ENCODE assay signal across 19 mouse cellular contexts in the genomic region with DNA sequence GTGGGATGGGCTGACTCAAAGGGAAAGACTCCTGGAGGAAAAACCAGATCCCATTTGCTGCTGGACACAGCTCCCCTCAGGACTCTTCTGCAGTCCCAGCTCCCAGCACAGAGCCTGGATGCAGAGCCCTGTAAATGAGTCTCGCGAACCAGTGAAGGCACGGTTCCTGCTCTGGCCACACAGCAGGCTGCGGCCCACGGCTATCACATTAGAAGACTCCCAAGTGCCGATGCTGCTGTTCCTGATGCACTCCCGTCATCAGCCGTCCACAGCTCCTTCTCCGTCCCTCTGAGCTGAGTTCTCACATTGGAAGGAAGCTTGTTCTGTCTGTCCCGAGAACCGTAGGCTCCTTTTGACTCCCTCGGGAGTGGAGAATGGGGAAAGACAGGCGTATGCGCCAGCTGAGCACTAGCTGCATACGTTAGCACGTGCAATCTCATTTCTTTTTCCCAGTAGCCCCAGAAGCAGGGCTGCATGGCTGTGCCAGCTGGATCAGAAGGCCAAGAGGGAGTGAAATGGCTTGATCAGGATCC. TPM values are rescaled to one million over a fixed set of nuclear protein-coding genes. Genes with fewer than 3 reads are reported as not detected.
DNase-seq lines count a peak whose midpoint lies in the region; ATAC-seq lines count a peak whose summit lies in the region.
"Had no signal": no experiment of that assay in that cellular context is flagged by ENCODE, and none has a peak within 500 bp of the region (broad histone marks: within the 10 kb centered on the region; RNA-seq: fewer than 3 reads in every experiment).

TSS of gene Cdcp2 (plus strand) at position 51 of the 533 bp plus-strand sequence.

- no peaks in the 10 kb centered on the region for H3K27me3 ChIP-seq in forebrain, embryonic 12.5 days
- no peaks in the 10 kb centered on the region for H3K27me3 ChIP-seq in forebrain, embryonic 15.5 days
- no peaks in the 10 kb centered on the region for H3K27me3 ChIP-seq in neural tube, embryonic 12.5 days (replicated peaks)
- H3K27me3 ChIP-seq in limb, embryonic 12.5 days, result no peaks in the 10 kb centered on the region
- H3K27me3 ChIP-seq: Patski had no signal

- H3K27ac ChIP-seq in forebrain, embryonic 12.5 days, result peak within 1 kb of the TSS; percentile 32; the same call in 1 of the 2 replicates
- H3K27ac ChIP-seq in forebrain, embryonic 15.5 days (replicated peaks), result no peak within 1 kb of the TSS
- H3K27ac ChIP-seq in neural tube, embryonic 12.5 days, result peak within 1 kb of the TSS; percentile 46; the same call in 1 of the 2 replicates
- H3K27ac ChIP-seq in limb, embryonic 12.5 days, result peak within 1 kb of the TSS; percentile 12; the same call in 1 of the 2 replicates
- H3K27ac ChIP-seq: heart, embryonic 15.5 days; liver, embryonic 14.5 days had no signal

- H3K36me3 ChIP-seq in forebrain, embryonic 12.5 days (replicated peaks), result no peaks in the 10 kb centered on the region
- no peaks in the 10 kb centered on the region for H3K36me3 ChIP-seq in forebrain, embryonic 15.5 days
- H3K36me3 ChIP-seq in neural tube, embryonic 12.5 days, result no peaks in the 10 kb centered on the region
- no peaks in the 10 kb centered on the region for H3K36me3 ChIP-seq in limb, embryonic 12.5 days
- H3K36me3 ChIP-seq: heart, embryonic 15.5 days had no signal

- H3K9ac ChIP-seq in forebrain, embryonic 12.5 days, result no peak within 1 kb of the TSS
- no peak within 1 kb of the TSS for H3K9ac ChIP-seq in forebrain, embryonic 15.5 days (replicated peaks)
- no peak within 1 kb of the TSS for H3K9ac ChIP-seq in neural tube, embryonic 12.5 days
- peak within 1 kb of the TSS; percentile 24; the same call in 1 of the 2 replicates for H3K9ac ChIP-seq in limb, embryonic 12.5 days (replicated peaks)
- H3K9ac ChIP-seq: heart, embryonic 15.5 days; liver, embryonic 14.5 days had no signal

- H3K4me3 ChIP-seq in forebrain, embryonic 12.5 days (replicated peaks), result no peak within 1 kb of the TSS
- H3K4me3 ChIP-seq in forebrain, embryonic 15.5 days, result no peak within 1 kb of the TSS
- no peak within 1 kb of the TSS for H3K4me3 ChIP-seq in neural tube, embryonic 12.5 days
- H3K4me3 ChIP-seq in limb, embryonic 12.5 days (replicated peaks), result no peak within 1 kb of the TSS
- H3K4me3 ChIP-seq: heart, embryonic 15.5 days had no signal

- DNase-seq in neural tube, embryonic 10.5 days (ENCODE audit: extremely low spot score, low spot score), result no peak
- DNase-seq in right cerebral cortex, adult 2 months (ENCODE audit: low spot score in 2 of 2), result no peak
- no peak for DNase-seq in layer of hippocampus, postnatal 36 days
- no peak for DNase-seq in layer of hippocampus, adult 9-11 months
- DNase-seq: adrenal gland, adult 8-10 months; B cell, adult 2 months; cerebellum, adult 2 months; gastrocnemius, postnatal 14 days; lung, postnatal 36 days; right cerebral cortex, postnatal 4 days had no signal

- H3K4me2 ChIP-seq in forebrain, embryonic 12.5 days, result no peak within 1 kb of the TSS
- H3K4me2 ChIP-seq in forebrain, embryonic 15.5 days (replicated peaks), result no peak within 1 kb of the TSS
- no peak within 1 kb of the TSS; the same call in 1 of the 2 replicates for H3K4me2 ChIP-seq in neural tube, embryonic 12.5 days (replicated peaks)
- H3K4me2 ChIP-seq in limb, embryonic 12.5 days, result no peak within 1 kb of the TSS
- H3K4me2 ChIP-seq: heart, embryonic 15.5 days had no signal

- ATAC-seq in forebrain, embryonic 12.5 days (ENCODE audit: low FRiP score), result no peak
- ATAC-seq in forebrain, embryonic 15.5 days (replicated peaks), result no peak
- ATAC-seq in neural tube, embryonic 12.5 days (ENCODE audit: low FRiP score, low read depth), result no peak; the same call in 1 of the 2 replicates
- ATAC-seq in limb, embryonic 12.5 days (ENCODE audit: insufficient number of reproducible peaks, insufficient read depth, low FRiP score, low TSS enrichment, low read depth), result no peak
- ATAC-seq: Patski had no signal

- no peaks in the 10 kb centered on the region for H3K9me3 ChIP-seq in forebrain, embryonic 12.5 days
- H3K9me3 ChIP-seq in forebrain, embryonic 15.5 days, result no peaks in the 10 kb centered on the region
- H3K9me3 ChIP-seq in neural tube, embryonic 12.5 days, result no peaks in the 10 kb centered on the region
- H3K9me3 ChIP-seq in limb, embryonic 12.5 days, result no peaks in the 10 kb centered on the region
- H3K9me3 ChIP-seq: heart, embryonic 15.5 days had no signal

- peaks cover 35% of the 10 kb centered on the region for H3K4me1 ChIP-seq in forebrain, embryonic 12.5 days
- H3K4me1 ChIP-seq in forebrain, embryonic 15.5 days, result peaks cover 3% of the 10 kb centered on the region; the same call in 1 of the 2 replicates
- H3K4me1 ChIP-seq in neural tube, embryonic 12.5 days, result peaks cover 22% of the 10 kb centered on the region
- peaks cover 46% of the 10 kb centered on the region for H3K4me1 ChIP-seq in limb, embryonic 12.5 days (replicated peaks)

- 57% methylated on average over 16 of the region's 16 CpGs for WGBS in forebrain, embryonic 12.5 days
- 58% methylated on average over 16 of the region's 16 CpGs for WGBS in forebrain, embryonic 15.5 days
- WGBS in neural tube, embryonic 12.5 days, result 41% methylated on average over 16 of the region's 16 CpGs
- 48% methylated on average over 16 of the region's 16 CpGs for WGBS in limb, embryonic 12.5 days

RNA-seq across cellular contexts. Expression of gene Cdcp2, which starts in this region (rescaled TPM):
- polyA plus RNA-seq in forebrain, embryonic 12.5 days (2016; fragmentation: Nextera tagmentation; extraction: Ambion mirVana), result not detected in 2 replicates
- not detected in 2 replicates for polyA plus RNA-seq in forebrain, embryonic 15.5 days (2015; fragmentation: Nextera tagmentation; extraction: Ambion mirVana)
- 0.34 and 0.37 TPM in 2 replicates for polyA plus RNA-seq in neural tube, embryonic 12.5 days (2016; fragmentation: Nextera tagmentation; extraction: Ambion mirVana)
- not detected in 2 replicates for polyA plus RNA-seq in limb, embryonic 12.5 days (2016; fragmentation: Nextera tagmentation; extraction: Ambion mirVana)
- total RNA-seq in layer of hippocampus, postnatal 36 days (2021), result not detected
- total RNA-seq: gastrocnemius, postnatal 14 days; layer of hippocampus, postnatal 14 days; neutrophil, adult 5-6 weeks had no signal
- polyA plus RNA-seq: cerebellum, adult 2 months; heart, embryonic 15.5 days; liver, embryonic 14.5 days; Patski had no signal
